Mouse (Mus musculus) midbrain, embryonic 16.5 days (tissue): ENCODE results near the gene Klhl8. TPM values are rescaled to one million over a fixed set of nuclear protein-coding genes. Genes with fewer than 3 reads are reported as not detected.
A peak's percentile ranks its signal among the peaks of the same experiment; 100 is the strongest.

Experiments
- ATAC-seq: fragments of 200-750 bp; cut with Nextera tagmentation; 2 replicates; pipeline ENCODE4 v1.8.0; 2017; ENCODE audit warnings: moderate TSS enrichment
- H3K27ac ChIP-seq: fragments of 300-500 bp; sonication (generic); 2 replicates; pipeline ENCODE4 v1.5.1; 2014; ENCODE audit warnings: mild to moderate bottlenecking, low read length, mixed read lengths
- H3K27me3 ChIP-seq: fragments of 300-500 bp; sonication (generic); 2 replicates; pipeline ENCODE4 v1.6.1; 2014; ENCODE audit warnings: low read depth, low read length, mixed read lengths; ENCODE audit not compliant: control insufficient read depth, insufficient read depth
- H3K36me3 ChIP-seq: fragments of 300-500 bp; sonication (generic); 2 replicates; pipeline ENCODE4 v1.6.1; 2014; ENCODE audit warnings: mild to moderate bottlenecking, low read length, moderate library complexity, mixed read lengths; ENCODE audit not compliant: control insufficient read depth, insufficient read depth
- H3K4me1 ChIP-seq: fragments of 300-500 bp; sonication (generic); 2 replicates; pipeline ENCODE4 v1.6.1; 2014; ENCODE audit warnings: mild to moderate bottlenecking, low read length, mixed read lengths; ENCODE audit not compliant: control insufficient read depth, insufficient read depth
- H3K4me2 ChIP-seq: fragments of 300-500 bp; sonication (generic); 2 replicates; pipeline ENCODE4 v1.6.1; 2014; ENCODE audit warnings: mild to moderate bottlenecking, low read length, mixed read lengths
- H3K4me3 ChIP-seq: fragments of 300-500 bp; sonication (generic); 2 replicates; pipeline ENCODE4 v1.5.1; 2014; ENCODE audit warnings: low read depth, mild to moderate bottlenecking, low read length, moderate library complexity, mixed read lengths
- H3K9ac ChIP-seq: fragments of 300-500 bp; sonication (generic); 2 replicates; pipeline ENCODE4 v1.6.1; 2014; ENCODE audit warnings: low read depth, low read length, mixed read lengths
- H3K9me3 ChIP-seq: fragments of 300-500 bp; sonication (generic); replicated peaks from 2 replicates; pipeline ENCODE4 v1.6.1; 2014; ENCODE audit warnings: mild to moderate bottlenecking, low read length, mixed read lengths; ENCODE audit not compliant: control insufficient read depth, poor library complexity, severe bottlenecking
- WGBS: fragments of 180-500 bp; shearing (Covaris S2); extraction: QIAGEN DNeasy Blood & Tissue Kit; methylation state at CpG from one replicate; pipeline ENCODE4 v1.1.7; 2014; 5-methylcytosine and 5-hydroxymethylcytosine counted together
- polyA plus RNA-seq: library from polyadenylated mRNA; unstranded; fragments of >200 nt; fragmentation: Nextera tagmentation; extraction: Ambion mirVana; gene quantifications from 2 replicates; pipeline ENCODE4 v1.2.1, GENCODE M21; 2015

The Klhl8 gene
- polyA plus RNA-seq, 1 experiment from 2014 or later = 49.7 TPM

DNA sequence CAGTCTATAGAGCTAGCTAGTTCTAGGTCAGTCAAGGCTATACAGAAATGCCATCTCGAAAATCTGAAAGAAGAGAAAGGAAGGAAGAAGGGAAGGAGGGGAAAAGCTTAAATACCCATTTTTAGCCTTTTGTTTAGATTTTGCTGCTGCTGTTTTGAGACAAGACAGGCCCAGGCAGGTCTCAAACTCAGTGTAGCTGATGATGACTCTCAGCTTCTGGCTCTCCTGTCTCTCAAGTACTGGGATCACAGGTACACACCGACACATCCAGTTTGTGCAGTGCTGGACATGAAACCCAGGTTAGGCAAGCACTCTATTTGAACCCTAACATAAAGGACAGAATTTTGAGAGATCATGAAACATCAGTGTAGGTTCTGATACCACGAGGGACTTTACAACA, 1.6 kb downstream of the Klhl8 start:
- Histone ChIP-seq H3K4me2 (no peak overlapping the region), H3K4me1 (peaks cover 11% of the 10 kb centered on the region), H3K9ac (0 out of 2 replicates have a peak overlapping the region, but pooled peaks have one; percentile 10), H3K4me3 (no peak overlapping the region), H3K36me3 (no peaks in the 10 kb centered on the region), H3K27ac (no peak overlapping the region), H3K27me3 (no peaks in the 10 kb centered on the region), H3K9me3 (no peaks in the 10 kb centered on the region)
- no peak for ATAC-seq
- WGBS = 74% methylated on average over 3 of the region's 3 CpGs

DNA sequence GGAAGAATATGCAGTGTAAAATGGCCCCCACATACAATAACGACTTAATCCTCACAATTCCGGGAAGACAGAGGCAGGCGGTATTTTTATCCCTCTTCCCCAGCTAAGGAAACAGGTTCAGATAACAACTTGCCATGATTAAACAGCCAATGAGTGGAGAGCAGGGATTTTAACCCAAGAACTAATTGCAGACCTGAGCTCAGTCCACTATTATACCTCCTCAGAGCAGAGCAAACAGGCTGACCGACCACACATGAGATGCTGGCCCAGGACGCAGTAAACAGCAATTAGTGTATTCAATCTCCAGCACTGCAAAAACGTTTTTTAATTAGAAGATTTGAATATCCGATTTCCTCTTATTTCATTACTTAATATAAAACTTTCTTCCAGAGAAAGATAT, 2.2 kb downstream of the Klhl8 start:
- WGBS = 46% methylated on average over 7 of the region's 7 CpGs
- Histone ChIP-seq H3K4me3 (no peak overlapping the region), H3K4me1 (peaks cover 11% of the 10 kb centered on the region), H3K9me3 (no peaks in the 10 kb centered on the region), H3K9ac (no peak overlapping the region), H3K36me3 (no peaks in the 10 kb centered on the region), H3K27me3 (no peaks in the 10 kb centered on the region), H3K27ac (no peak overlapping the region), H3K4me2 (no peak overlapping the region)
- ATAC-seq = no peak

DNA sequence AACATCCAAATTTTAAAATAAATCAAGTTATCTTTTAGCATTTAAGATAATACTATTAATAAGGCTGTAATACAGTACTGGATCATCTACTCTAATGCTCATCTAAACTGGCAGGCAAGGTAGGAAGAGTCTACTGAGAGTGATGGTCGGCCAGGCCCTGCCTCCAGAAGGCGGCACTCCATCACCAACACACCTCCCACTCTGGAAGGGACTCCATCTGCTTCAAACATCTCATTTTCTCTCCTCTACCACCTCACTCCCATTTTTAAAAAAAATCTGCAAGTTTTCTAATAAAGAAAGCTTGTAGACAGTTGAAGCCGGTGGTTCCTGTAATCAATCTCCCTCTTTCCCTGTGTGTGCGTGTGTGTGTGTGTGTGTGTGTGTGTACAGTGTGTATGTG, 3.2 kb downstream of the Klhl8 start:
- Histone ChIP-seq H3K9ac (no peak overlapping the region), H3K27me3 (no peaks in the 10 kb centered on the region), H3K27ac (no peak overlapping the region), H3K4me3 (no peak overlapping the region), H3K4me1 (peaks cover 11% of the 10 kb centered on the region), H3K36me3 (no peaks in the 10 kb centered on the region), H3K4me2 (no peak overlapping the region), H3K9me3 (no peaks in the 10 kb centered on the region)
- 90% methylated on average over 4 of the region's 4 CpGs for WGBS
- no peak for ATAC-seq

DNA sequence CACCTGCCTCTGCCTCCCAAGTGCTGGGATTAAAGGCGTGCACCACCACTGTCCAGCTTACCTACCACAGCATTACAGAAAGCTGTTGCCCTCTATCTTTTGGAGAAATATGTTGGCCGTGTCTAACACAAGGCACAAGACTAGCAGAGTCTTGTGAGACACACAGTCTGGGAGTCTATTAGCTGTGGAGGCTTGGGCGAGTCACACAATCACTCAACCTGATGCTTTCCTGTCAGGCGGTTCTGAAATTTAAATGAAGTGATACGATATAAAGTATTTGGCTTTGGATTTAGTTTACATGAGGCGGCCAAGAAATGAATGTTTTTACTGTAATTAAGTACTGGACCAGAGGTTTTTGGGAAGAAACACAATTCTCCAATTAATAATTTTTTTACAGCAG, 4.9 kb downstream of the Klhl8 start:
- 93% methylated on average over 6 of the region's 6 CpGs for WGBS
- no peaks in the 10 kb centered on the region for H3K36me3 ChIP-seq
- H3K4me2 ChIP-seq = no peak overlapping the region
- no peak overlapping the region for H3K27ac ChIP-seq
- H3K4me3 ChIP-seq = no peak overlapping the region
- no peaks in the 10 kb centered on the region for H3K9me3 ChIP-seq
- ATAC-seq = no peak
- no peaks in the 10 kb centered on the region for H3K27me3 ChIP-seq
- no peak overlapping the region for H3K9ac ChIP-seq
- H3K4me1 ChIP-seq = peaks cover 9% of the 10 kb centered on the region

DNA sequence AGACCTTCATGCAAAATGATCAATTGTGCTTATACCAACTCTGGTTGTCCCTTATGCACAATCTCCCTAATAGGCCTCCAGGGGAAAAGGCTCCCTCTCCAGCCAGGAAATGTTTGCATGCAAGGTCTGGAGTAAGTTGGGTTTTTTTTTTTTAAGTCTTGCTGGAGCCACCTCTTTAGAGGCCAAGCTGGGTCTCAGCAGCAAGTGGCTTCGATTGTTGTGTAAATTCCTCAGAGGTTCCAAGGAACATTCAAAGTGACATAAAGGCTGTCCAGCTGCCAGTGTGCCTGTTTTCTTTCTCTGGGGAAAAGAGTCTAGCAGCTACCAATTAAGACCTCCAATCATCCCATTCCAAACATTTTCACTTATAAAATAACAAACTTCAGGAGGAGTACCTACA, 12.7 kb downstream of the Klhl8 start:
- Histone ChIP-seq H3K4me2 (no peak overlapping the region), H3K9me3 (no peaks in the 10 kb centered on the region), H3K27me3 (no peaks in the 10 kb centered on the region), H3K4me3 (no peak overlapping the region), H3K4me1 (no peaks in the 10 kb centered on the region), H3K27ac (no peak overlapping the region), H3K9ac (no peak overlapping the region), H3K36me3 (no peaks in the 10 kb centered on the region)
- no peak for ATAC-seq
- 4% methylated on average over 1 of the region's 1 CpGs for WGBS

DNA sequence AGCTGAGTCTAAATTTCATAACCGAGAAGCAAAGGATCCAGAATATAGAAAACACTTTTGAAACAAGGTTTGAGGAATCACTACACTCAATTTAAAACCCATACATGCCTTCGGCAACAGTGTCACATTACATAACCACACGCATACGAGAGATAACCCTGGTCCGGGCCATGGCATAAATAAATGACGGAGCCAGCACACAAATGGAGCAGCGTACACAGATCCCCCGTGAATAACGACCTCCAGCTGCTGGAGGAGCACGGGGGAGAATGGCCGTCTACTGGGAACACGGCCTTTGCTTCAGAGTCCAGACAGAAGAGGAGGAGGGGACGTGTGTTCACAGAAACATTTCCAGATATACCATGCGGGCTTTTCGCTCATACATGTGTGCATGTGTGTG, 21.3 kb downstream of the Klhl8 start:
- Histone ChIP-seq H3K27me3 (no peaks in the 10 kb centered on the region), H3K9ac (no peak overlapping the region), H3K4me2 (no peak overlapping the region), H3K4me1 (peaks cover 2% of the 10 kb centered on the region; the same call in 1 of the 2 replicates), H3K36me3 (no peaks in the 10 kb centered on the region; the same call in 1 of the 2 replicates), H3K4me3 (no peak overlapping the region), H3K27ac (no peak overlapping the region), H3K9me3 (no peaks in the 10 kb centered on the region)
- WGBS = 65% methylated on average over 15 of the region's 15 CpGs
- ATAC-seq = no peak

DNA sequence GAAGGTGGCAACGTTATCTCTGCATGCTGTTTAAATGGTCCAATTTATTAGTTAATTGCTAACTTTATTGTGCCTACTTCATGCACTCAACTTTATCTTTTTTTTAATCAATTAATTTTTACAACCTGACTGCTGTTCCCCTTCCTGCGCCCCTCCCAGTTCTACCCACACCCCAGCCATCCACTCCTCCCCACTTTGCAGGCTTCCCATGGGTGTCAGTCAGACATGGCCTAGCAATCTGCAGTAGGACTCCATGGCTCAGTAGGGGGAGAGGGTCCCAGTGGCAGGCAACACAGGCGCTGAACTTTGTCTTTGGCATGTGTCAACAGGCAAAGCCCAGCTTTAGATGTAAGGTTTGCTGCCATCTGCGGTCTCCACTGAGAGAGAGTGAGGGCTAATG, 47.3 kb downstream of the Klhl8 start:
- WGBS = 96% methylated on average over 4 of the region's 4 CpGs
- no peaks in the 10 kb centered on the region for H3K27me3 ChIP-seq

DNA sequence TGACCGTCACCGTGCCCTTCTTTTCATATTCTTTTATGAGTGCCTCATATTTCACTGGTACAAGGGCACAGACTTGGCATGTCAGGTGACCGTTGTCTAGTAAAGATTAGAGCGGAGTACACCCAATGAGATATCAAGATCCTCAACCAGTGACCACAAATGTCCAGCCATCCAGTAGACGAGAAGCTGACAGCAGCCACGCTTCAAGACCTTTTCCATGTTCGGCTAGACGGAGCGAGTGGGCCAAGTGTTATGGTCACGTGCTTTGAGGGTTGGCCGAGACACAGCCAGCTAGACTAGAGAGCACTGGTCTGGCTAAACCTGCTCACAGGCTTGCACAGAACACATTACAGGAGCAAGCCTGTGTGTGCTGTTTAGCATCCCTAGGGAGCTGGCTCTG, 50.4 kb downstream of the Klhl8 start:
- H3K27me3 ChIP-seq = no peaks in the 10 kb centered on the region
- no peak overlapping the region for H3K4me2 ChIP-seq
- H3K4me1 ChIP-seq = no peaks in the 10 kb centered on the region
- H3K36me3 ChIP-seq = peaks cover 4% of the 10 kb centered on the region; the same call in 1 of the 2 replicates
- H3K27ac ChIP-seq = no peak overlapping the region
- H3K9me3 ChIP-seq = no peaks in the 10 kb centered on the region
- H3K9ac ChIP-seq = no peak overlapping the region
- no peak for ATAC-seq
- 96% methylated on average over 11 of the region's 11 CpGs for WGBS
- no peak overlapping the region for H3K4me3 ChIP-seq

More for the DNA sequence above, 47.3 kb downstream of the Klhl8 start:
- Histone ChIP-seq H3K9me3 (no peaks in the 10 kb centered on the region), H3K27ac (no peak overlapping the region), H3K4me1 (no peaks in the 10 kb centered on the region), H3K4me3 (no peak overlapping the region), H3K4me2 (no peak overlapping the region), H3K36me3 (peaks cover 17% of the 10 kb centered on the region), H3K9ac (no peak overlapping the region)
- no peak for ATAC-seq

DNA sequence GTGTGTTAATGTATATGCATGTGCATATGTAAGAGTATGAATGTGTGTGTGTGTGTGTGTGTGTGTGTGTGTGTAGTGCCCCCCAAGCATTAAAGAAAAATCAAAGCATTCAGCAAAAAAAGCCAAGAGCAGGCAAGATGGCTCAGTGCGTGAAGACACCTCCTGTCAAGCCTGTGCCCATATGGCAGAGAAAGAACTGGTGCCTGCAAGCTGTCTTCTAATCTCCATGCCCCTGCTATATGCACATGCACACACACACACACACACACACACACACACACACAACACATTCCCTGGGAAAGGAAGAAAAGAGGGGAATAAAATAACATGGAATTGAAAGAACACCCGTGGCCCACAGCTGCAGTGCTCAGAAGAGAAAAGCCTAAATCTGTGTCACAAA, 53.9 kb downstream of the Klhl8 start:
- H3K9me3 ChIP-seq = no peaks in the 10 kb centered on the region
- no peak overlapping the region for H3K9ac ChIP-seq
- H3K4me1 ChIP-seq = peaks cover 7% of the 10 kb centered on the region
- H3K4me3 ChIP-seq = no peak overlapping the region
- no peak overlapping the region for H3K27ac ChIP-seq
- ATAC-seq = no peak
- H3K4me2 ChIP-seq = no peak overlapping the region
- no peaks in the 10 kb centered on the region; the same call in 1 of the 2 replicates for H3K36me3 ChIP-seq
- H3K27me3 ChIP-seq = no peaks in the 10 kb centered on the region
- WGBS = 82% methylated on average over 2 of the region's 2 CpGs
